Mouse (Mus musculus) C2C12 (cell line): Measurements from ENCODE around the gene Tmem175. TPM values are rescaled to one million over a fixed set of nuclear protein-coding genes. Genes with fewer than 3 reads are reported as not detected.
"Not testable (repeated sequence)": the region's sequence is repeated elsewhere in the genome, so short reads cannot be mapped to it uniquely, and the experiment has no call there.

Experiments
- H3K27me3 ChIP-seq: one replicate; pipeline ENCODE4 v1.6.1; 2011; ENCODE audit not compliant: control insufficient read depth, insufficient read depth, insufficient read length
- H3K36me3 ChIP-seq: one replicate; pipeline ENCODE4 v1.6.1; 2011; ENCODE audit not compliant: control insufficient read depth, insufficient read depth
- H3K4me3 ChIP-seq: one replicate; pipeline ENCODE4 v1.5.1; 2011; ENCODE audit warnings: mild to moderate bottlenecking, control low read depth; ENCODE audit not compliant: poor library complexity, insufficient read depth, severe bottlenecking
- H3K79me2 ChIP-seq: one replicate; pipeline ENCODE4 v1.6.1; 2011; ENCODE audit not compliant: control insufficient read depth, insufficient read depth
- H3K79me3 ChIP-seq: one replicate; pipeline ENCODE4 v1.6.1; 2011; ENCODE audit warnings: low read depth, control low read depth
- H3ac ChIP-seq: one replicate; pipeline ENCODE3; 2011; ENCODE audit warnings: low read depth; ENCODE audit not compliant: control insufficient read depth, insufficient read length
- CEBPB ChIP-seq: IDR thresholded peaks from one replicate; pipeline ENCODE4 v1.6.1; 2011; ENCODE audit warnings: low read depth, mild to moderate bottlenecking, control low read depth, moderate library complexity
- CTCF ChIP-seq: IDR thresholded peaks from one replicate; pipeline ENCODE4 v1.5.1; 2011; ENCODE audit not compliant: control insufficient read depth, insufficient read depth, insufficient read length
- FOSL1 ChIP-seq: IDR thresholded peaks from one replicate; pipeline ENCODE4 v1.8.0; 2011; ENCODE audit warnings: mild to moderate bottlenecking, low read length; ENCODE audit not compliant: poor library complexity, insufficient read depth, severe bottlenecking
- MAX ChIP-seq: IDR thresholded peaks from one replicate; pipeline ENCODE4 v1.6.1; 2011; ENCODE audit warnings: mild to moderate bottlenecking, control low read depth
- MYOD1 ChIP-seq: IDR thresholded peaks from one replicate; pipeline ENCODE4 v1.6.1; 2011; ENCODE audit warnings: low read depth; ENCODE audit not compliant: control insufficient read depth, insufficient read length
- MYOG ChIP-seq: IDR thresholded peaks from one replicate; pipeline ENCODE4 v1.6.1; 2011; ENCODE audit not compliant: control insufficient read depth, insufficient read length; ENCODE audit errors: extremely low read depth
- USF1 ChIP-seq: IDR thresholded peaks from one replicate; pipeline ENCODE4 v1.6.1; 2011; ENCODE audit warnings: low read depth, mild to moderate bottlenecking, control low read depth, moderate library complexity
- polyA plus RNA-seq: library from polyadenylated mRNA; unstranded; fragments of >200 nt; fragmentation: generic; extraction: Trizol; gene quantifications from one replicate; pipeline ENCODE4 v1.2.1, GENCODE M21; 2012; ENCODE audit warnings: missing spikeins

Gene Tmem175
- polyA plus RNA-seq, 1 experiment = 9.1 TPM

DNA sequence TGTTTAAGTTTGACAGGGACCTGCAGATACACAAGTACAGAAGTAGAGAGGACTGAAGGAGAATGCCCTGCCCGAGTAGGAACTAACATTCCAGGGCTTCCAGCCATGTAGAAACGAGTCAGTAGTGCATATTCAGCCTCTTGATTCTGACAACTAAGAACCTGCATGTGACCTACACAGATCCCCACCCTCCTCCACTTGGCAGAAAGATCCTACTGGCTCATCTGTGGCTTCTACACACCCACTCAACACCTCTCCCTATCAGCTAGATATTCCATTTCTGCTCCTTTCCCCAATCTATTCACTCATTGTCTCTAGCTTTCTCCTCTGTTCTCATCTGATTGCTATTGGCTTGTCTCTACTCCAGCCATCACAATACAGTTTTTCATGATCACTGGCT is 7.7 kb upstream of the Tmem175 start:
- Histone ChIP-seq H3K36me3 (peaks cover 65% of the 10 kb centered on the region), H3K27me3 (no peaks in the 10 kb centered on the region), H3K4me3 (no peak overlapping the region), H3K79me3 (peaks cover 21% of the 10 kb centered on the region), H3ac (no peak overlapping the region), H3K79me2 (peaks cover 62% of the 10 kb centered on the region)
- TF ChIP-seq FOSL1 (no peak), CTCF (no peak), USF1 (no peak), MYOG (no peak), MAX (no peak), CEBPB (no peak), MYOD1 (no peak)

DNA sequence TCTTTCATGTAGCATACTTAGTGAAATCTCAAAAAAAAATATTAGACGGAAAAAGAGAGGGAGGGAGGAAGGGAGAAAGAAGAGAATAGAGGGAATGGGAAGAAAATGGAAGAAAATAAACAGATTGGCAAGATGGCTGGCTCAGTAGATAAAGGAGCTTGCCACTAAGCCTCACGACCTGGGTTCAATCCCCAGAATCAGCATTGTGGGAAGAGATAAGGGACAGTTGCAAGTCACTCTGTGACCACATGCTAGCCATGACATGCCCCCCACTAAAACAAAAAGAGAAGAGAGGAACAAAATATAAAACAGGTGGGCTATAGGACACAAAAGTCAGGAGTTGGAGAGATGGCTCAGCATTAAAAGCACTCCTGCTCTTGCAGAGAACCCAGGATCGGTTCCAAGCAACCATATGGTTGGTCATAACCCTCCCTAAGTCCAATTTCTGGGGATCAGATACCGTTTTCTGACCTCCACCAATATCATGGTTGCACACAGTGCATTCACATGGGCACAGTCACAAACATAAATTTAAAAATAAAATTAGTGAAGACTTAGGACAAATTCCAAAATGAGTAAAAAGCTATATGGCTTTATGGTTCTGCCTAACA is 3.4 kb upstream of the Tmem175 start:
- no peak overlapping the region for H3K4me3 ChIP-seq
- H3K36me3 ChIP-seq = peaks cover 42% of the 10 kb centered on the region
- H3K79me3 ChIP-seq = peaks cover 49% of the 10 kb centered on the region
- H3ac ChIP-seq = no peak overlapping the region
- H3K79me2 ChIP-seq = peaks cover 95% of the 10 kb centered on the region
- no peaks in the 10 kb centered on the region for H3K27me3 ChIP-seq
- TF ChIP-seq CTCF = no peak
- TF ChIP-seq MYOD1 = no peak
- no peak for TF ChIP-seq MYOG
- TF ChIP-seq MAX = no peak
- TF ChIP-seq CEBPB = no peak
- no peak for TF ChIP-seq USF1
- no peak for TF ChIP-seq FOSL1

DNA sequence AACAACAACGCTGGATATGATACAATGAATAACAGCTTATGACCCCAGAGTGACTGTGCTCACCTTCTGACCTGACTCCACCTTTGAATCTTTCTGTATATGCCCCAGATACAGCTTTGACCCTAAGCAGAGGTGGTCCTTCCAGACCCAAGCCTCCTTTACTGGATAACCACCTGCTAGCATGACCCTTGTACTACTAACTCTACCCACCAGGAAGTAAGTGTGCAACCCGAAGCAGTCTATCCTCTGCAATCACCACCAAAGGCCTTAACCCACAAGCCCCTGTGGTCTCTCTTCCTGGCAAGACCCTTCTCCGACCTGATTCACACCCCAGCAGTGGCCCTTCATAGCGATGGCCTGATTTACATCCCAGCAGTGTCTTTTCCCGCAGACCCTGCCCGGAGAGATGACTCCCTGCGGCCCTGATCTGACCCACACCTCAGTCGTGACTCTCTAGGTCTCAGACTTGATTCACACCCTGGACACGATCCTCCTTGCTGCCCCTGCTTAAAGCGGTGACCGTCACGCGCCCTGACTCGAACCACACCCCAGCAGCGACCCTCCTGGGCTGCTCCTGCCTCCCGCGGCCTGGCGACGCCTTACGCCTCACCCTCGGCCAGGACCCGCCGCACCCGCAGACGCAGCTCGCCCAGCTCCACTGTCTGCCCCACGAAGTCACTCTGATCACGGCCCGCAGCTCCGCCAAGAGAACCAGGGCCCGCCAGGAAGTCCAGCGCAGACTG is 508 bp upstream of the Tmem175 start:
- Histone ChIP-seq H3K4me3 (peak overlapping the region; percentile 72), H3K79me3 (peaks cover 49% of the 10 kb centered on the region), H3ac (peak overlapping the region; percentile 85), H3K27me3 (no peaks in the 10 kb centered on the region), H3K36me3 (peaks cover 17% of the 10 kb centered on the region), H3K79me2 (peaks cover 67% of the 10 kb centered on the region)
- TF ChIP-seq USF1 = no peak
- no peak for TF ChIP-seq CTCF
- TF ChIP-seq MYOD1 = no peak
- no peak for TF ChIP-seq MAX

DNA sequence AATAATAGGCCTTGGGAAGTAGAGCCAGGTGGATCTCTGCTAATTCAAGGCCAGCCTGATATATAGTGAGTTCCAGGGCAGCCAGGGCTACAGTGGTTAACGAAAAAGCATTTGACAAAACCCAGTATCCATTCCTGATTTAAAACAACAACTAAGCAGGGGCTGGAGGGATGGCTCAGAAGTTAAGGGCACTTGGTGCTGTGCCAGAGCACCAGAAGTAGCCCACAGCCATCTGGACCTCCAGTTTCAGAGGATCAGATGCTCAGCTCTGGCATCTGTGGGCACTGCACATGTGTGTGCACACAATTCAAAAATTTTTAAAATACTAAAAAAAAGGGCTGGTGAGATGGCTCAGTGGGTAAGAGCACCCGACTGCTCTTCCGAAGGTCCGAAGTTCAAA is 4.1 kb downstream of the Tmem175 start:
- Histone ChIP-seq H3K4me3 (no peak overlapping the region), H3K79me3 (peaks cover 9% of the 10 kb centered on the region), H3K27me3 (no peaks in the 10 kb centered on the region), H3K36me3 (no peaks in the 10 kb centered on the region), H3ac (no peak overlapping the region), H3K79me2 (peaks cover 22% of the 10 kb centered on the region)
- no peak for TF ChIP-seq MYOG
- TF ChIP-seq MAX = no peak
- no peak for TF ChIP-seq MYOD1

DNA sequence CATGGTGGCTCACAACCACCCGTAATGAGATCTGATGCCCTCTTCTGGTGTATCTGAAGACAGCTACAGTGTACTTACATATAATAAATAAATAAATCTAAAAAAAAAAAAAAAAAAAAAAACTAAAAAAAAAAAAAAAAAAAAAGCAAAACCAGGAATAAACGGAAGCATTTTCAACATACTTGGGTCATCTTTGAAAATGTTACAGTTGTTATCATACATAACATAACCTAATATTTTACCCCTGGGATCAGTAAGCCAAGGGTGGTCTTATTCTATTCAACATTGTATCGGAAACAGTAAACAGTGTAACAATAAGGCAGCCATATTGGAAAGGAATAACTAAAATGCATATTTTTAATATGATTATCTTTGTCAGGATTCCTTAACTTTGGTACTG is 4.5 kb downstream of the Tmem175 start:
- not testable (repeated sequence) for H3K27me3 ChIP-seq, H3ac ChIP-seq, H3K4me3 ChIP-seq, H3K79me3 ChIP-seq, H3K36me3 ChIP-seq
- peaks cover 18% of the 10 kb centered on the region for H3K79me2 ChIP-seq

DNA sequence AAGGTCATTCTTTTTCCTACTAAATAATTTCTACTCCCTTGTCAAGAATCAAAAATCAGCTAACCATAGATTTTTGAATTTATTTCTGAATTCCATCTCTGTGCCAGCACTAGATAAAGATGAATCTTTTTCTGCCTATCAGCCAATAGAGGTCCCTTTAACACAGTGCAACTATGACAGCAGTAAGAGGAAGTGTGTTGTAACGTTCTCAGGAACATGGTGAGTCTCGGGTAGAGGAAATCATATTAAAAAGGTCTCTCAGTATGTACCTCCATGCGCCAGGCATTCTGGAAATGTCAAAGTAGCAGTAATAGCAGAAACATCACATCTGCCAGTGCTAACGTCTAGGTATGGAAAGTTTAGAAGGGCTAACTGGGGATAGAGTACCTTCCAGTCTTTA is 6.6 kb downstream of the Tmem175 start:
- Histone ChIP-seq H3K79me3 (no peaks in the 10 kb centered on the region), H3K27me3 (no peaks in the 10 kb centered on the region), H3K79me2 (no peaks in the 10 kb centered on the region), H3K4me3 (no peak overlapping the region), H3K36me3 (no peaks in the 10 kb centered on the region), H3ac (no peak overlapping the region)
- no peak for TF ChIP-seq CEBPB
- TF ChIP-seq MYOG = no peak
- no peak for TF ChIP-seq MAX
- no peak for TF ChIP-seq MYOD1
- TF ChIP-seq FOSL1 = no peak
- TF ChIP-seq USF1 = no peak
- TF ChIP-seq CTCF = no peak
